Mouse (Mus musculus) adrenal gland, postnatal 25 days (tissue): ENCODE measurements around the gene Nup50. TPM values are rescaled to one million over a fixed set of nuclear protein-coding genes. Genes with fewer than 3 reads are reported as not detected.

Source experiments
- DNase-seq: peaks from one replicate; pipeline ENCODE4 v3.0.0; 2021; ENCODE audit warnings: mixed read lengths
- microRNA-seq, 2 experiments: library from miRNA; unstranded; fragments of <30 nt; microRNA quantifications; one replicate each; pipeline ENCODE4 v1.2.0; 2021
- total RNA-seq: library from RNA; stranded (reverse); gene quantifications from 2 replicates; pipeline ENCODE4 v1.2.3, GENCODE M21; 2021

Gene Nup50
- total RNA-seq, 1 experiment from 2014 or later = 40.8 TPM

GRCm38 (mm10) chr15:84989098-84989497 lies 65.9 kb downstream of the Nup50 start:
- no peak for DNase-seq

- no peak for DNase-seq
Observed at GRCm38 (mm10) chr15:84989771-84990170, 66.6 kb downstream of the Nup50 start.

Small RNA genes within 50 kb of the gene (microRNA-seq; reads per million reads assigned to microRNA genes)
- gene Mir1249 = 60.0 to 87.8 reads per million in 2 experiments

Other genes with a start within 250 kb of the Nup50 start
- 0.76 TPM in 1 of 2 replicates, not detected in the other for gene Arhgap8, start 203.4 kb upstream of the Nup50 start, total RNA-seq
- gene Phf21b, start 67.4 kb upstream of the Nup50 start, total RNA-seq = 3.2 and 3.6 TPM in 2 replicates
- 0.24 and 0.39 TPM in 2 replicates for gene Gm29666, start 3.4 kb upstream of the Nup50 start, total RNA-seq
- gene 5031439G07Rik, start 65.1 kb downstream of the Nup50 start, total RNA-seq = 18.6 and 28.8 TPM in 2 replicates
- gene Upk3a, start 93.7 kb downstream of the Nup50 start, total RNA-seq = not detected in 2 replicates
- gene Fam118a, start 105.5 kb downstream of the Nup50 start, total RNA-seq = 9.0 and 15.8 TPM in 2 replicates
- not detected in 2 replicates for gene Smc1b, start 208.6 kb downstream of the Nup50 start, total RNA-seq
- gene Ribc2, start 208.7 kb downstream of the Nup50 start, total RNA-seq = not detected in 2 replicates